21 mouse cellular contexts compared by ENCODE assay signal in genomic region chr13:38548681-38549080, GRCm38 (mm10). TPM values are rescaled to one million over a fixed set of nuclear protein-coding genes. Genes with fewer than 3 reads are reported as not detected.
DNase-seq lines count a peak whose midpoint lies in the region; ATAC-seq and TF ChIP-seq lines count a peak whose summit lies in the region.
"Had no signal": no experiment of that assay in that cellular context is flagged by ENCODE, and none has a peak within 500 bp of the region (broad histone marks: within the 10 kb centered on the region; RNA-seq: fewer than 3 reads in every experiment).

No protein-coding gene starts in this region.

- TF ChIP-seq POLR2A in MEL (IDR thresholded peaks at IDR 0.05; ENCODE audit: control insufficient read depth in 1 of 2, insufficient read depth in 1 of 2, low read depth in 1 of 2, low read length in 2 of 2, poor library complexity in 1 of 2) = no peak

- 67% methylated on average over 5 of the region's 5 CpGs for WGBS in liver, postnatal 0 days (ENCODE audit: insufficient replicate concordance)
- WGBS in liver, embryonic 12.5 days (ENCODE audit: insufficient replicate concordance) = 59% methylated on average over 5 of the region's 5 CpGs
- 75% methylated on average over 5 of the region's 5 CpGs for WGBS in stomach, postnatal 0 days

- no peaks in the 10 kb centered on the region for H3K9me3 ChIP-seq in liver, postnatal 0 days (ENCODE audit: low read length)
- no peaks in the 10 kb centered on the region for H3K9me3 ChIP-seq in liver, embryonic 12.5 days (replicated peaks)
- H3K9me3 ChIP-seq in MEL (replicated peaks; ENCODE audit: insufficient read depth, low read length) = no peaks in the 10 kb centered on the region
- H3K9me3 ChIP-seq in stomach, postnatal 0 days (ENCODE audit: control insufficient read depth, low read length) = no peaks in the 10 kb centered on the region
- H3K9me3 ChIP-seq: embryonic facial prominence, embryonic 12.5 days; heart, embryonic 13.5 days; hindbrain, embryonic 15.5 days; limb, embryonic 15.5 days had no signal

- H3K27me3 ChIP-seq in liver, postnatal 0 days (ENCODE audit: insufficient read depth, low read length) = no peaks in the 10 kb centered on the region
- H3K27me3 ChIP-seq in liver, embryonic 12.5 days (replicated peaks) = no peaks in the 10 kb centered on the region
- H3K27me3 ChIP-seq in MEL (ENCODE audit: control insufficient read depth in 1 of 2, insufficient read depth in 2 of 2, low read length in 2 of 2) = peaks cover 0 to 2% of the 10 kb centered on the region in 2 experiments; a peak in 3 of 4 replicates
- H3K27me3 ChIP-seq in stomach, postnatal 0 days (ENCODE audit: control insufficient read depth, insufficient read depth, low read length) = no peaks in the 10 kb centered on the region
- H3K27me3 ChIP-seq: embryonic facial prominence, embryonic 12.5 days; heart, embryonic 13.5 days; hindbrain, embryonic 15.5 days; limb, embryonic 15.5 days had no signal

- H3K4me3 ChIP-seq in liver, postnatal 0 days (ENCODE audit: low read depth, low read length) = no peak overlapping the region
- H3K4me3 ChIP-seq in liver, embryonic 12.5 days = no peak overlapping the region
- H3K4me3 ChIP-seq in MEL (ENCODE audit: control insufficient read depth in 1 of 2, insufficient read depth in 1 of 2, low read depth in 2 of 2, low read length in 2 of 2) = no peak overlapping the region
- H3K4me3 ChIP-seq in stomach, postnatal 0 days (ENCODE audit: low read depth, low read length) = no peak overlapping the region
- H3K4me3 ChIP-seq: embryonic facial prominence, embryonic 12.5 days; heart, embryonic 13.5 days; hindbrain, embryonic 15.5 days; limb, embryonic 15.5 days had no signal

- no peak for TF ChIP-seq EP300 in liver, postnatal 0 days (IDR thresholded peaks at IDR 0.05; ENCODE audit: low read depth)
- no peak for TF ChIP-seq EP300 in MEL (IDR thresholded peaks at IDR 0.05; ENCODE audit: low read depth in 1 of 2, low read length in 2 of 2)
- TF ChIP-seq EP300 in stomach, postnatal 0 days (optimal IDR thresholded peaks at IDR 0.05) = no peak

- H3K79me2 ChIP-seq in MEL (ENCODE audit: control insufficient read depth, insufficient read depth, low read length, poor library complexity) = no peaks in the 10 kb centered on the region

- no peak for TF ChIP-seq RAD21 in MEL (IDR thresholded peaks at IDR 0.05; ENCODE audit: low read depth, low read length)

- H3K9ac ChIP-seq in liver, postnatal 0 days (replicated peaks) = no peak overlapping the region
- no peak overlapping the region for H3K9ac ChIP-seq in liver, embryonic 12.5 days
- H3K9ac ChIP-seq in MEL (ENCODE audit: control insufficient read depth, low read depth, low read length, poor library complexity, severe bottlenecking) = no peak overlapping the region
- H3K9ac ChIP-seq in stomach, postnatal 0 days (ENCODE audit: low read length) = no peak overlapping the region
- H3K9ac ChIP-seq: embryonic facial prominence, embryonic 12.5 days; heart, embryonic 13.5 days; hindbrain, embryonic 15.5 days; limb, embryonic 15.5 days had no signal

- H3K4me2 ChIP-seq in liver, postnatal 0 days (ENCODE audit: low read depth, low read length) = no peak overlapping the region
- H3K4me2 ChIP-seq in liver, embryonic 12.5 days = no peak overlapping the region
- H3K4me2 ChIP-seq in stomach, postnatal 0 days (replicated peaks; ENCODE audit: low read depth) = no peak overlapping the region
- H3K4me2 ChIP-seq: embryonic facial prominence, embryonic 12.5 days; heart, embryonic 13.5 days; hindbrain, embryonic 15.5 days; limb, embryonic 15.5 days had no signal

- H3K27ac ChIP-seq in liver, postnatal 0 days (ENCODE audit: low read depth) = no peak overlapping the region
- H3K27ac ChIP-seq in liver, embryonic 12.5 days = no peak overlapping the region
- H3K27ac ChIP-seq in MEL (ENCODE audit: control insufficient read depth, low read depth, low read length) = no peak overlapping the region
- H3K27ac ChIP-seq in stomach, postnatal 0 days (replicated peaks) = no peak overlapping the region
- H3K27ac ChIP-seq: embryonic facial prominence, embryonic 12.5 days; heart, embryonic 13.5 days; hindbrain, embryonic 15.5 days; limb, embryonic 15.5 days had no signal

- H3K4me1 ChIP-seq in liver, postnatal 0 days (ENCODE audit: insufficient read depth) = no peaks in the 10 kb centered on the region
- H3K4me1 ChIP-seq in liver, embryonic 12.5 days = no peaks in the 10 kb centered on the region
- H3K4me1 ChIP-seq in MEL (ENCODE audit: control insufficient read depth in 1 of 2, insufficient read depth in 2 of 2, low read length in 2 of 2) = no peaks in the 10 kb centered on the region
- no peaks in the 10 kb centered on the region for H3K4me1 ChIP-seq in stomach, postnatal 0 days (replicated peaks; ENCODE audit: control insufficient read depth, insufficient read depth)
- H3K4me1 ChIP-seq: embryonic facial prominence, embryonic 12.5 days; heart, embryonic 13.5 days; hindbrain, embryonic 15.5 days; limb, embryonic 15.5 days had no signal

- DNase-seq in CD4-positive, CD25-positive, alpha-beta regulatory T cell, adult 2 months (ENCODE audit: low read depth, low spot score) = peak; percentile 40
- peak; percentile 11 for DNase-seq in liver, postnatal 0 days
- peak; percentile 32 for DNase-seq in MEL (ENCODE audit: low read depth, low spot score)
- DNase-seq in stomach, postnatal 0 days (ENCODE audit: low spot score) = no peak
- DNase-seq in right cerebral cortex, postnatal 36 days (ENCODE audit: low spot score in 2 of 2) = no peak
- no peak for DNase-seq in spleen, postnatal 4 days (ENCODE audit: low spot score in 2 of 2)
- DNase-seq: adrenal gland, adult 8-10 months; cerebellum, adult 8-10 months; heart, postnatal 36 days; kidney, postnatal 4 days; lung, adult 2 months; lung, postnatal 4 days; thymus, adult 2 months had no signal

- ATAC-seq in CD4-positive, CD25-positive, alpha-beta regulatory T cell, adult 4 months = no peak
- ATAC-seq in liver, postnatal 0 days = no peak
- ATAC-seq in liver, embryonic 12.5 days = no peak
- ATAC-seq in stomach, postnatal 0 days (ENCODE audit: low FRiP score, low TSS enrichment) = no peak
- ATAC-seq: forebrain, embryonic 16.5 days; intestine, embryonic 16.5 days had no signal

- peak; percentile 18; the same call in 1 of the 2 replicates for TF ChIP-seq CTCF in liver, postnatal 0 days (IDR thresholded peaks at IDR 0.05; ENCODE audit: low read depth)
- TF ChIP-seq CTCF in MEL (IDR thresholded peaks at IDR 0.05 in 2 of 3, conservative IDR thresholded peaks at IDR 0.05 in 1 of 3; ENCODE audit: control insufficient read depth in 1 of 3, insufficient read depth in 1 of 3, low read depth in 2 of 3, low read length in 3 of 3, poor library complexity in 1 of 3, severe bottlenecking in 1 of 3) = peak; percentile 29 to 53 (median 41); a peak in 5 of 6 replicates
- TF ChIP-seq CTCF in stomach, postnatal 0 days (IDR thresholded peaks at IDR 0.05; ENCODE audit: low read depth) = peak; percentile 34

- H3K36me3 ChIP-seq in liver, postnatal 0 days (replicated peaks; ENCODE audit: insufficient read depth, low read length) = no peaks in the 10 kb centered on the region
- H3K36me3 ChIP-seq in liver, embryonic 12.5 days = no peaks in the 10 kb centered on the region
- no peaks in the 10 kb centered on the region for H3K36me3 ChIP-seq in MEL (ENCODE audit: control insufficient read depth in 1 of 2, insufficient read depth in 2 of 2, low read length in 2 of 2)
- no peaks in the 10 kb centered on the region for H3K36me3 ChIP-seq in stomach, postnatal 0 days (ENCODE audit: control insufficient read depth, insufficient read depth, low read length)
- H3K36me3 ChIP-seq: embryonic facial prominence, embryonic 12.5 days; heart, embryonic 13.5 days; hindbrain, embryonic 15.5 days; limb, embryonic 15.5 days had no signal

TF ChIP-seq in MEL, 35 proteins besides CTCF, POLR2A, EP300 and RAD21:
- TF ChIP-seq SMC3 (IDR thresholded peaks at IDR 0.05; ENCODE audit: low read depth, low read length) = no peak
- no peak for TF ChIP-seq MXI1 (IDR thresholded peaks at IDR 0.05; ENCODE audit: low read depth, low read length)
- TF ChIP-seq ZKSCAN1 (IDR thresholded peaks at IDR 0.05; ENCODE audit: low read depth, low read length) = no peak
- TF ChIP-seq TBP (IDR thresholded peaks at IDR 0.05; ENCODE audit: low read depth, low read length) = no peak
- TF ChIP-seq GATA1 (IDR thresholded peaks at IDR 0.05; ENCODE audit: low read depth, low read length) = no peak

RNA-seq across cellular contexts. Expression of gene Txndc5, which starts 20.1 kb away (rescaled TPM):
- polyA plus RNA-seq in CD4-positive, CD25-positive, alpha-beta regulatory T cell, adult 4 months (2017; shearing (Covaris generic)) = 10 to 100 TPM; 18.1 to 18.2 TPM
- 80.6 and 87.0 TPM in 2 replicates for polyA plus RNA-seq in liver, postnatal 0 days (2015; fragmentation: Nextera tagmentation; extraction: Ambion mirVana)
- 102 and 104 TPM in 2 replicates for polyA plus RNA-seq in liver, embryonic 12.5 days (2016; fragmentation: Nextera tagmentation; extraction: Ambion mirVana)
- 68.8 and 87.3 TPM in 2 replicates for total RNA-seq in MEL (2012; rRNA removed)
- polyA plus RNA-seq in MEL (2012; ENCODE audit: insufficient read depth in 1 of 2, insufficient read length in 2 of 2, low read depth in 1 of 2, low replicate concordance in 2 of 2, missing spikeins in 1 of 2) = 100 to 1,000 TPM in 1 of 2 experiments, not detected in 1; 114 TPM
- 181 and 183 TPM in 2 replicates for polyA plus RNA-seq in stomach, postnatal 0 days (2015; fragmentation: Nextera tagmentation; extraction: Ambion mirVana)

Comparison
In these comparisons a context has a peak if more than half of its experiments do, and no peak if none do; other contexts are left out.
1. DNase-seq: peak in CD4-positive, CD25-positive, alpha-beta regulatory T cell, adult 2 months (single experiment), liver, postnatal 0 days (single experiment) and MEL (single experiment); none in stomach, postnatal 0 days (single experiment), right cerebral cortex, postnatal 36 days (0 of 2) and spleen, postnatal 4 days (0 of 2).
2. Peak in every context shown above with its lines, with median percentiles within 50 percentile points of each other: CTCF ChIP-seq.